Mouse (Mus musculus): ENCODE results near the gene Anxa10.

DNA sequence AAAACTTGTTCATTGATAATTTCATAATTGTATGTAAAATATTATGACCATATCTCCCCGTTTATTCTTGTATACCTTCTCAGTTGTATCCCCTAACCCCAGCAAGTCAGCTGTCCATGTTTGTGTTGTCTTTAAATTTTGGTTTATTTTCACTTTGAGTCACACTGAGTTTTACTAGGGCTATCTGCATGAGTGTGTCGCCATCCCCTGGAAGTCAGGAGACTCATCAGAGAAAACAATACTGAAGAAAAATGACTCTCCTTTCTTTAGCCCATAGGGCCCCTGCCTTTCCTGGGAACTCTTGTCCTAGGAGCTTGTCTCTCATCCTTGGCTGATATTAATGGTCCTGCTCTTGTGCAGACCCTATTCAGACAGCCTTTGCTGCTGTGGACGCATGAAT lies 88.6 kb downstream of the Anxa10 start:
- TF ChIP-seq CTCF (IDR thresholded peaks at IDR 0.05; ENCODE audit: insufficient read depth, low read depth, low read length) = no peak
- TF ChIP-seq POLR2A (IDR thresholded peaks at IDR 0.05; ENCODE audit: insufficient read depth, low read depth, low read length) = no peak
